Mouse (Mus musculus): ENCODE measurements around the gene Abce1. TPM values are rescaled to one million over a fixed set of nuclear protein-coding genes. Genes with fewer than 3 reads are reported as not detected.

The Abce1 gene
- 7.2 and 7.7 TPM in 2 replicates for polyA plus RNA-seq (2012; rRNA removed)

DNA sequence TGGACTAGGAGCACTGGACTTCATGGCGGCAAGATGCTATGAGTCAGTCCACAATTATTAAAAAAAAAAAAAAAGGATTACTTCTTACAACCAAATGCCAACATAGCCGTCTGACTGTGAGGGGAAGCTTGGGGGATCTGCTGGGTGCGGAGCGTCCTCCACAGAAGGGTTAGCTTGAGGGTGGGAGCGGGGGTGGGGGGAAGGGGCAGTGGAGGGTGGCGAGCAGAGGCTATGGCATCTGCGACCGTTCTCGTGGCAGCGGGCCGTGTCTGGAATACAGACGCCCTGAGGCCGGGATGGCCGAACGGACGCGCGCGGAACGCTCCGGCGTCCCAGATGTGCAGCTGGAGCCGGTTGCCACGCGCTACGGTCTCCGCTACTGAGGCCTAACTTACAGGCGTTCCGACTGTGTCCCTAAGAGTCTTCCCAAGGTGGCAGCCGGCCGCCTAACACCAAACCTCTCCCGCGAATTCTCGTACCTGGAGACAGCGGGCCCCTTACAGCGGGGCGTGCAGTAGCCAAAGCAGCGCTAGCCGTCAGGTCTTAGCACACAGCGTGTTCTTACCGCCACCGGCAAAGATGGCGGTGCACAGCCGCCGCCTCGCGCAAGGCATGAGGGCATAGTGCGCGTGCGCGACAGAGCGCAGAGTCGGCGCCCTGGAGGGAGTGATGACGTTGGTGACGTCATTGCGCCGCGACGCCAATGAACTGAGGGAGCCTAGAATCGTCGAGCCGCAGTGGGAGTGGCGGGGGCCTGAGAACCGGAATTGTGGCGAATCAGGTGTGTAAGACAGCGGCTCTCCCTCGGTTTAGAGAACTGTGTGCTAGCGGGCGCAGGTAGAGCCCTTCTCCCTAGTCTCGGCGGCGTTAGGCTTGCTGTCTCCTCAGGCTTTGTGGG, at the start of gene Abce1, which contains the start of gene Anapc10:
Gene Abce1 (minus strand): TSS at position 677 of the 898 bp plus-strand sequence.
Gene Anapc10 (plus strand): TSS at position 757 of the 898 bp plus-strand sequence.
- TF ChIP-seq CTCF (IDR thresholded peaks at IDR 0.05; ENCODE audit: extremely low read depth, insufficient read depth, insufficient read length, insufficient replicate concordance) (no peak), POLR2A (IDR thresholded peaks at IDR 0.05; ENCODE audit: low read depth, low read length) (peak; percentile 64; the same call in 1 of the 2 replicates)
- H3K27me3 ChIP-seq (ENCODE audit: control insufficient read depth, insufficient read depth, low read length), result no peaks in the 10 kb centered on the region
- H3K4me3 ChIP-seq (ENCODE audit: extremely low read depth, insufficient read depth, insufficient read length), result peak within 1 kb of the TSS; percentile 98
- H3K4me1 ChIP-seq (ENCODE audit: control insufficient read depth, insufficient read depth, insufficient read length), result no peaks in the 10 kb centered on the region
- H3K36me3 ChIP-seq (ENCODE audit: control insufficient read depth, insufficient read depth, low read length), result peaks cover 6% of the 10 kb centered on the region
- H3K27ac ChIP-seq (ENCODE audit: insufficient read depth, low read length), result peak within 1 kb of the TSS; percentile 92
- peak; percentile 97 to 98 for DNase-seq (ENCODE audit: low read depth in 1 of 2, low spot score in 2 of 2)
- under 1% methylated on average over 73 of the region's 73 CpGs for WGBS

DNA sequence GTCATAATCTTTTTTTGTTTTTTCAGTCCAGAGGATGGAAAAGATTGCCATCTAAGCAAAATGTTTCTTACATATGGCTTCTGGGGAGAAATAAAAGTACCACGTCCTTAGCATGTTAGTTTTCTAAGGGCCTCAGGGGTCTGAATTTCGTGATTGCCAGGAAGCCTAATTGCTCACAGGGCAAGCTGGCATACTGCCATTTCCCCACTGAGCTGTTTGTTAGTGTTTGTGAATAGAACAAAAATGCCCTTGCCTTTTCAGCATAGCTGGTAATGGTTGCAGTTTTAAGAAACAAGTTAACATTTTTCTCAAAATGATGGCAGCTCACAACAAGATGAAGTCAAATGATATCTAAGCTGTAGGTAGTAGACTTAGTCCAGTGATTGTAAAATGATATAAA, 38.8 kb upstream of the Abce1 start:
- WGBS, result 76% methylated on average over 2 of the region's 2 CpGs
- TF ChIP-seq CTCF (IDR thresholded peaks at IDR 0.05; ENCODE audit: extremely low read depth, insufficient read depth, insufficient read length, insufficient replicate concordance) (no peak), POLR2A (IDR thresholded peaks at IDR 0.05; ENCODE audit: low read depth, low read length) (no peak)
- Histone ChIP-seq H3K36me3 (ENCODE audit: control insufficient read depth, insufficient read depth, low read length) (no peaks in the 10 kb centered on the region), H3K27ac (ENCODE audit: insufficient read depth, low read length) (no peak overlapping the region), H3K27me3 (ENCODE audit: control insufficient read depth, insufficient read depth, low read length) (no peaks in the 10 kb centered on the region), H3K4me1 (ENCODE audit: control insufficient read depth, insufficient read depth, insufficient read length) (no peaks in the 10 kb centered on the region), H3K4me3 (ENCODE audit: extremely low read depth, insufficient read depth, insufficient read length) (no peak overlapping the region)
- no peak for DNase-seq (ENCODE audit: low read depth in 1 of 2, low spot score in 2 of 2)

DNA sequence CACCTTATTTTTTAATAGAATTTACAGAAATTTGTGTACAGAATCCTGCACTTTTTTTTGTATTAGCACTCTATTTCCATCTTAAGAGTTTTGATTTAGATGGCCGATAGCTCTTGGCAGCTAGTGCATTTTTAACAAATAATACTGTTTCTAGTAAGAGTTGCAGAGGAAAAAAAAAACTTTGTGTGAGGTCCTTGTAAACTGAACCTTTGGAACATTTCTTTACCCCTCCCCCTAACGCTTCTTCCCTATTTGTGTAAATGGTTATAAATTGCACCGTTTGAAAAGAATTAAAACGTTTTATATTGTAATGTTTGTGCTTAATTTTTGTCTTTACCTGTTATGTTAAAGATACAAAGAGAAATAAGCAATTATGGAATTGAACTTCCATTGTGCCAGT, 37.1 kb upstream of the Abce1 start:
- 80% methylated on average over 4 of the region's 4 CpGs for WGBS
- Histone ChIP-seq H3K4me3 (ENCODE audit: extremely low read depth, insufficient read depth, insufficient read length) (no peak overlapping the region), H3K4me1 (ENCODE audit: control insufficient read depth, insufficient read depth, insufficient read length) (no peaks in the 10 kb centered on the region), H3K27me3 (ENCODE audit: control insufficient read depth, insufficient read depth, low read length) (no peaks in the 10 kb centered on the region), H3K36me3 (ENCODE audit: control insufficient read depth, insufficient read depth, low read length) (no peaks in the 10 kb centered on the region), H3K27ac (ENCODE audit: insufficient read depth, low read length) (no peak overlapping the region)
- TF ChIP-seq POLR2A (IDR thresholded peaks at IDR 0.05; ENCODE audit: low read depth, low read length), result no peak
- no peak for TF ChIP-seq CTCF (IDR thresholded peaks at IDR 0.05; ENCODE audit: extremely low read depth, insufficient read depth, insufficient read length, insufficient replicate concordance)
- no peak for DNase-seq (ENCODE audit: low read depth in 1 of 2, low spot score in 2 of 2)

DNA sequence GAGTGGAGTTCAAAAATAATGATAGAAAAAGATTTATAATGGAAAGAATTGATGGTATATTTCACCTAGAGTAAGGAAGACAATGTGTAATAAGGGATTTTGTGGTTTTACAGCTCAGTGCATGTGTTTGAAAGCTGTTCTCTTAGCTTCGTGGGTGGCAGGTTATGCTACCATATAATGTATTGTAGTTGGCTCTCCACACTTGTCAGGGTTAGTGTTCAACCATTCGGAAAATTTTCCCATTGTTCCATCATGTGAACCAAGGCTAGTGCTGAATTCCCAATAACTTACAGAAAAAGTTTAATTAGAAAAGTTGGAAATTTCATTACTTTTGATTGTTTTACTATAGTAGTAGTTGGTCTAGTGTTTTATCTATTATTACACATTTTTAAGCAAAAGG, 36.6 kb upstream of the Abce1 start:
- Histone ChIP-seq H3K27me3 (ENCODE audit: control insufficient read depth, insufficient read depth, low read length) (no peaks in the 10 kb centered on the region), H3K27ac (ENCODE audit: insufficient read depth, low read length) (no peak overlapping the region), H3K36me3 (ENCODE audit: control insufficient read depth, insufficient read depth, low read length) (no peaks in the 10 kb centered on the region), H3K4me3 (ENCODE audit: extremely low read depth, insufficient read depth, insufficient read length) (no peak overlapping the region), H3K4me1 (ENCODE audit: control insufficient read depth, insufficient read depth, insufficient read length) (no peaks in the 10 kb centered on the region)
- 67% methylated on average over 2 of the region's 2 CpGs for WGBS
- no peak for DNase-seq (ENCODE audit: low read depth in 1 of 2, low spot score in 2 of 2)
- TF ChIP-seq CTCF (IDR thresholded peaks at IDR 0.05; ENCODE audit: extremely low read depth, insufficient read depth, insufficient read length, insufficient replicate concordance), result no peak
- TF ChIP-seq POLR2A (IDR thresholded peaks at IDR 0.05; ENCODE audit: low read depth, low read length), result no peak

DNA sequence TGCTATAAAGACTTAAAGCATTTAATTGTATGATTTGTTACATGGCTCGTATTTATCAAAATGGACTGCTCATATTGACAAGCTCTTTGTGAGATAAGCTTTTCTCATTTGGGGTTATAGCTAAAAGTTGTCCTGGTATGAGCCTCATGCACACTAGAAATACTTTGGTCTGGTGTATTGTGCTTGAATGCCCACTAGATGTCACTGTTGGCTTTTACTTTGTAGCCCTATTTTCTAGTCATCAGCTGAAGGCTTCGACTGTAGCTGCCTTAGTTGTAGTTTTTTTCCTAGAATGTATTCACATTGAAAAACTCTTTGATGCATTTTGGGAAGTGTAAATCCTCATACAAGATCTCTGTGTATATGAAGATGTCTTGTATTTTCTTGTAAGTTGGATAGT, 22.8 kb upstream of the Abce1 start:
- Histone ChIP-seq H3K27me3 (ENCODE audit: control insufficient read depth, insufficient read depth, low read length) (no peaks in the 10 kb centered on the region), H3K4me3 (ENCODE audit: extremely low read depth, insufficient read depth, insufficient read length) (no peak overlapping the region), H3K4me1 (ENCODE audit: control insufficient read depth, insufficient read depth, insufficient read length) (no peaks in the 10 kb centered on the region), H3K27ac (ENCODE audit: insufficient read depth, low read length) (no peak overlapping the region), H3K36me3 (ENCODE audit: control insufficient read depth, insufficient read depth, low read length) (0 out of 2 replicates have a peak, but pooled peaks cover 2% of the 10 kb centered on the region)
- TF ChIP-seq CTCF (IDR thresholded peaks at IDR 0.05; ENCODE audit: extremely low read depth, insufficient read depth, insufficient read length, insufficient replicate concordance) (peak; percentile 17; the same call in 1 of the 2 replicates), POLR2A (IDR thresholded peaks at IDR 0.05; ENCODE audit: low read depth, low read length) (no peak)
- WGBS, result 21% methylated on average over 2 of the region's 2 CpGs
- peak; percentile 6 to 22 for DNase-seq (ENCODE audit: low read depth in 1 of 2, low spot score in 2 of 2)

DNA sequence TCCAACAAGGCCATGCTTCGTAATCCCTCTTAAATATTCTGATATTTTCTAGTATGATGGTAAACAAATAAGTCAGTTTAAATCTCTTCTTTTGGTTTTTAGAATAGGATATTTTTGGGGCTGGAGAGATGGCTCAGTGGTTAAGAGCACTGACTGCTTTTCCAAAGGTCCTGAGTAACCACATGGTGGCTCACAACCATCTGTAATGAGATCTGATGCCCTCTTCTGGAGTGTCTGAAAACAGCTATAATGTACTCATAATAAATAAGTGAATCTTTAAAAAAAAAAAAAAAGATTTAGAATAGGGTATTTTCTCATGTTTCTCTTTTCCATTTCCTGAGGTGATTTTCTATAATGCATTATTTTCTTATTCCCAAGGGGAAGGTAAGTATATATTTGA, 16.4 kb upstream of the Abce1 start:
- H3K4me1 ChIP-seq (ENCODE audit: control insufficient read depth, insufficient read depth, insufficient read length), result no peaks in the 10 kb centered on the region
- TF ChIP-seq CTCF (IDR thresholded peaks at IDR 0.05; ENCODE audit: extremely low read depth, insufficient read depth, insufficient read length, insufficient replicate concordance), result no peak
- no peak for TF ChIP-seq POLR2A (IDR thresholded peaks at IDR 0.05; ENCODE audit: low read depth, low read length)
- WGBS, result 98% methylated on average over 1 of the region's 1 CpGs
- H3K27ac ChIP-seq (ENCODE audit: insufficient read depth, low read length), result no peak overlapping the region
- H3K27me3 ChIP-seq (ENCODE audit: control insufficient read depth, insufficient read depth, low read length), result no peaks in the 10 kb centered on the region
- no peak overlapping the region for H3K4me3 ChIP-seq (ENCODE audit: extremely low read depth, insufficient read depth, insufficient read length)
- H3K36me3 ChIP-seq (ENCODE audit: control insufficient read depth, insufficient read depth, low read length), result 0 out of 2 replicates have a peak, but pooled peaks cover 1% of the 10 kb centered on the region
- no peak for DNase-seq (ENCODE audit: low read depth in 1 of 2, low spot score in 2 of 2)

DNA sequence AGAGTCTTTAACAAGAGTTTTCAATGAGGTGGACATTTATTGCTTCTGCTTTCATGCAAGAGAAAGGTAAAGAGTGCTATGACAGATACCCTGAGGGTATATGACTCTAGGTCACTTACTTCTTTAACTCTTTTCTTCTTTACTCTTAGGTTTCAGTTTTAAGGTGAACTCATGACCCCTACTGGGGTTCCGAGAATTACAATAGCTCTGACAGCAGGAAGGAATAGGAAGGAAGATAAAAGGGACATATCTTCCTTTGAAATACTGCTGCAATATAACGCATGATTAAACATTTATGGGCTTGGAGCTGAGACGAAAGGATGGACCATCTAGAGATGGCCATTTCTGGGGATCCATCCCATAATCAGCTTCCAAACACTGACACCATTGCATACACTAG, 13.0 kb upstream of the Abce1 start:
- no peak overlapping the region for H3K27ac ChIP-seq (ENCODE audit: insufficient read depth, low read length)
- no peaks in the 10 kb centered on the region for H3K27me3 ChIP-seq (ENCODE audit: control insufficient read depth, insufficient read depth, low read length)
- no peaks in the 10 kb centered on the region for H3K4me1 ChIP-seq (ENCODE audit: control insufficient read depth, insufficient read depth, insufficient read length)
- 51% methylated on average over 3 of the region's 3 CpGs for WGBS
- peaks cover 15% of the 10 kb centered on the region for H3K36me3 ChIP-seq (ENCODE audit: control insufficient read depth, insufficient read depth, low read length)
- no peak for DNase-seq (ENCODE audit: low read depth in 1 of 2, low spot score in 2 of 2)
- no peak overlapping the region for H3K4me3 ChIP-seq (ENCODE audit: extremely low read depth, insufficient read depth, insufficient read length)
- TF ChIP-seq POLR2A (IDR thresholded peaks at IDR 0.05; ENCODE audit: low read depth, low read length) (no peak), CTCF (IDR thresholded peaks at IDR 0.05; ENCODE audit: extremely low read depth, insufficient read depth, insufficient read length, insufficient replicate concordance) (no peak)
